Mouse (Mus musculus) testis, postnatal 10 days (tissue): ENCODE results near the gene Zic3.

ENCODE experiments used
- DNase-seq: peaks from one replicate; pipeline ENCODE4 v3.0.0; 2021; ENCODE audit warnings: low spot score

Zic3 gene

DNA sequence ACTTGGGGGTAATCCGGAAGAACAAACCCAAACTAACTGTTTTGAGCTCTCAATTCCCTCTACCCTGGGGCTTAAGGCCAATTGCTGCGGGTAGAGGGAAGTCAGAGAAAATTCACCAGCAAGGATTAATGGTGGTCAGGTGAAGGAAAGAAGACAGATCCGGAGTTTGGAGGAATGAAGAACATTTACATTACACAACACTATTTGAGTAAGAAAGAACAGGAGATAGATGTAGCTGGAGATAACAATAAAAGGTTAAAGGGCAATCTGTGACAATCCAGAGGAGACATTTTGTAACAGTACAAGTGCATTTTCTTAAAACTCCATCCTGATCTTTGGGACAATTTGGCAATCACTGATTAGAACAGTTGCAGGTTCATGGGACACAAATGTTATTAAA lies 19.4 kb downstream of the Zic3 start:
- no peak for DNase-seq

DNA sequence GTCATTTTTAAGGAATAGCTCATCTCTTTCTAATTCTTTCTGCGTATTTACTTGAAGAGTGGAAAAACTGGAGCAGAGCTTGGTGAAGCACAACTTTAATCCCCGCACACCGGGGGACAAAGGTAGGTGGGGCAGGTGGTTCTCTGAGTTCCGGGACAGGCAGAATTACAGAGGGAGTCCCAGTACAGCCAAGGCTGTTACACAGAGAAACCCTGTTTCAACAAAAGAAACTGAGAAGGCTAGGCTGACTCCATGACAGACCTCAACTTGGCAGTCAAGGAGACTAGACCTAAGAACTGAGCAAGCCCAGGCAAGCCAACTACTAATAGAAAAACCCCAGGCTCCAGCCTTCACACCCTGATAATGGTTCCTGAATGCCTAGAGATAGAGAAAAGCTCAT lies 20.0 kb downstream of the Zic3 start:
- DNase-seq = no peak
